Mouse (Mus musculus) heart, postnatal 0 days (tissue): ENCODE data around the gene Rab13.

Experiments used
- CTCF ChIP-seq: IDR thresholded peaks from 2 replicates; pipeline ENCODE4 v1.5.1; 2016; ENCODE audit warnings: antibody characterized with exemption, control low read depth, low read depth
- EP300 ChIP-seq: IDR thresholded peaks from 2 replicates; pipeline ENCODE4 v1.6.1; 2016; ENCODE audit warnings: antibody characterized with exemption, low read depth

- TF ChIP-seq CTCF (no peak), EP300 (0 out of 2 replicates have a peak, but pooled peaks have one; percentile 27)
These were observed 18.2 kb downstream of the Rab13 start, which contains the start of gene Jtb for GRCm38 (mm10) chr3:90231507-90232333.
